Mouse (Mus musculus) hindbrain, embryonic 12.5 days (tissue): Measurements from ENCODE around the gene Asnsd1. TPM values are rescaled to one million over a fixed set of nuclear protein-coding genes. Genes with fewer than 3 reads are reported as not detected.

Experiments
- ATAC-seq: fragments of 200-750 bp; cut with Nextera tagmentation; 2 replicates; pipeline ENCODE4 v1.8.0; 2017; ENCODE audit warnings: moderate TSS enrichment; ENCODE audit not compliant: low FRiP score
- H3K27ac ChIP-seq: fragments of 300-500 bp; sonication (generic); 2 replicates; pipeline ENCODE4 v1.5.1; 2016; ENCODE audit warnings: mild to moderate bottlenecking
- H3K27me3 ChIP-seq: fragments of 300-500 bp; sonication (generic); 2 replicates; pipeline ENCODE4 v1.6.1; 2016; ENCODE audit warnings: mild to moderate bottlenecking
- H3K36me3 ChIP-seq: fragments of 300-500 bp; sonication (generic); 2 replicates; pipeline ENCODE4 v1.6.1; 2016; ENCODE audit warnings: mild to moderate bottlenecking
- H3K4me1 ChIP-seq: fragments of 300-500 bp; sonication (generic); 2 replicates; pipeline ENCODE4 v1.6.1; 2016
- H3K4me2 ChIP-seq: fragments of 300-500 bp; sonication (generic); replicated peaks from 2 replicates; pipeline ENCODE4 v1.6.1; 2016; ENCODE audit warnings: mild to moderate bottlenecking
- H3K4me3 ChIP-seq: fragments of 300-500 bp; sonication (generic); 2 replicates; pipeline ENCODE4 v1.5.1; 2016; ENCODE audit warnings: mild to moderate bottlenecking
- H3K9ac ChIP-seq: fragments of 300-500 bp; sonication (generic); 2 replicates; pipeline ENCODE4 v1.6.1; 2016; ENCODE audit warnings: mild to moderate bottlenecking, moderate library complexity
- H3K9me3 ChIP-seq: fragments of 300-500 bp; sonication (generic); replicated peaks from 2 replicates; pipeline ENCODE4 v1.6.1; 2016; ENCODE audit warnings: mild to moderate bottlenecking
- whole genome bisulfite sequencing: fragments of 180-500 bp; shearing (Covaris S2); methylation state at CpG from one replicate; pipeline ENCODE4 v1.1.7; 2016; 5-methylcytosine and 5-hydroxymethylcytosine counted together
- polyA plus RNA-seq: library from polyadenylated mRNA; unstranded; fragments of >200 nt; fragmentation: Nextera tagmentation; extraction: Ambion mirVana; gene quantifications from 2 replicates; pipeline ENCODE4 v1.2.1, GENCODE M21; 2016

Gene Asnsd1
- polyA plus RNA-seq, 1 experiment from 2014 or later, result 81.3 TPM

DNA sequence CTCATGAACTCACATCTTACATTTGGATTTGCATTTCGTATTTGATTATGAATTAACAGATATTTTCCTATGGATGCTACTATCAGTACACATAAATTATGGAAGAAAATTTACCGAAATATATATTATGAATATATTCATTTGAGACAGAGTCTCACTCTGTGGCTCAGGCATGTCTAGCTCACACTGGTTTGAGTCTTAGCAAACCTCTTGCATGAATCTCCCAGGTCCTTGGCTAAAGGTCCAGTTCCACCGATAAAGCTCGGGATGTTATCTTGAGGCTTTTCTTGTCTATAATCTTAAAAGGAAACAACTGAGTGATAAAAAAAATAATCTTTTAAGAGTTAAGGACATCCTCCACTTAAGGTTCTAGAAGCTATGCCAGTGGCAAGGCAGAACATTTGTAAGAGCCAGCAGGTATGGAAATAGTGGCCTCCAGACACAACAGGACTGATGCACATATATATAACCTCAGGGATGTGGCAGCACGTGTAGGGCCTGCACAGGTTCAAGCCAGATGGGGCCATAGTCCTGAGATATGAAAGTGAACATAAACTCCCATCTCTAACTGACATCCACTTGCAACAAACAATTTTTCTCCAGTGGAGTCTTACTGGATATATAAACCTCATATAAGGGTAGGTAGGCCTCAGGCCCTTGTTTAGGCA lies 27.6 kb downstream of the Asnsd1 start:
- Histone ChIP-seq H3K4me1 (no peaks in the 10 kb centered on the region), H3K36me3 (peaks cover 4% of the 10 kb centered on the region; the same call in 1 of the 2 replicates), H3K4me3 (no peak overlapping the region), H3K27ac (no peak overlapping the region), H3K27me3 (no peaks in the 10 kb centered on the region), H3K4me2 (no peak overlapping the region), H3K9ac (no peak overlapping the region), H3K9me3 (no peaks in the 10 kb centered on the region)
- ATAC-seq, result no peak
- WGBS, result 92% methylated on average over 5 of the region's 5 CpGs

DNA sequence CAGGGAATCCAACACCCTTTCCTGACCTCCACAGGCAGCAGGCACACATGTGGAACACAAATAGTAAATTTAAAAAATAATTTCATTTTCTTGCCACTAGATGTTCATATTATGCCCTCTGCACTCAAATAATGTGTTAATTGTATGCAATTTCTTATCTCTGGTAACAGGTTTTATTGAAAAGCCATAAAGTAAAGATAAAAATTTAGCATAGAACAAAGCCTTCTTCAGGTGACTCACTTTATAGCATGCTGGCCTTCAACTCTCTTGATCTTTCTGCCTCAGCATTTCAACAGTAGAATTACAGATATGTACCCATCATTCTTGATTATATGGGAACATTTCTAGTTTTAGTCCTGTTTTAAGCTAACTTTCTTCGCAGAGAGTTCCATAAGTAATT lies 28.3 kb downstream of the Asnsd1 start:
- ATAC-seq, result no peak
- no peak overlapping the region for H3K9ac ChIP-seq
- H3K4me3 ChIP-seq, result no peak overlapping the region
- no peaks in the 10 kb centered on the region for H3K27me3 ChIP-seq
- peaks cover 4% of the 10 kb centered on the region; the same call in 1 of the 2 replicates for H3K36me3 ChIP-seq
- no peaks in the 10 kb centered on the region for H3K4me1 ChIP-seq
- WGBS, result 100% methylated on average over 1 of the region's 1 CpGs
- H3K9me3 ChIP-seq, result no peaks in the 10 kb centered on the region
- H3K27ac ChIP-seq, result no peak overlapping the region
- H3K4me2 ChIP-seq, result no peak overlapping the region

DNA sequence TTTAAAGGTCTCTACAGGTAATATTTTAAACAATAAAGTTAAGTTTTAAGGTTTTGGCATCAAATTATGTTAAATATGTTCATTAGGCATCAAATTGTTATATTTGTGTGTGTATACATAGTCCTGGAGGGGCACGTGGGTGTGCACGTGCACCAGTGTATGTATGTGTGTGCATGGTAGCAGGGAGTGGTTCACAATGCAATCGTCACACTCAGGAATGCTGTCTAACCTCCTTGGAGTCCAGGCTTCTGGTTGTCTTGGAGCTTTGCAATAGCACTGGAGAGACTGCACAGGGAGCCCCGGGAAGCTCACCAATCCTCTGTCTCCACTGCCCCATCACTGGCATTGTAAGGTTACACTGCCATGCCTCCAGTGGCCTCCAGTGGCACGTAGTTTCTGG lies 29.3 kb downstream of the Asnsd1 start:
- Histone ChIP-seq H3K27me3 (no peaks in the 10 kb centered on the region), H3K27ac (no peak overlapping the region), H3K36me3 (peaks cover 7% of the 10 kb centered on the region; the same call in 1 of the 2 replicates), H3K4me1 (no peaks in the 10 kb centered on the region), H3K4me3 (no peak overlapping the region), H3K4me2 (no peak overlapping the region), H3K9ac (no peak overlapping the region), H3K9me3 (no peaks in the 10 kb centered on the region)
- 97% methylated on average over 5 of the region's 5 CpGs for WGBS
- no peak for ATAC-seq

DNA sequence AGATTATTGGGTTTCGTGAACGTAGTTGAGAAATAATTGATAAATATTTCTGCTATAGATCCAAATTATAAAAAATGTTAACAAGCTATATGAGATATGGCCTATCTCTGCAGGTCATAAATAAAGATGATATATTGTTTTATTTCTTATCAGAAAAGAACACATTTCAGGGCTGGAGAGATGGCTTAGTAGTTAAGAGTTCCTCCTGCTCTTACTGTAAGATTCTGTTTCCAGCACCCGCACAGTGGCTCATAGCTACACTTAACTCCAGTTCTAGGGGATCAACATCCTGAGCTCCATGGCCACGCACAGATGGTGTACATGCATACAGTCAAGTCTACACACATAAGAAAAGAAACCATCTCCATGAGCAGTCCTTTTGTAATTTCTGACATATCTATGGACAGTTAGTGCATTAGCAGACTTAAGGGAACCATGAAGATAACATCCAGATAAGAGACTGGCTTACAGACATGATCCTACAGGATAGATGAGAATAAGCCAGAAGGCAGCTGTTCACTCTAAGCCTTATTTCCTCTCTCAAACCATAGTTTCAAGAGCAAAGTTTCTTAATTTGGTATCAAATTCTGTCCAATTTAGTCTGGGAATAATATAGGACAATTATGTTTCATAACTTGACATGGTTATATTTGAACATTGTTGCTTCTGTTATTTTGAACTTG lies 30.7 kb downstream of the Asnsd1 start:
- Histone ChIP-seq H3K4me1 (no peaks in the 10 kb centered on the region), H3K4me3 (no peak overlapping the region), H3K27ac (no peak overlapping the region), H3K9ac (no peak overlapping the region), H3K27me3 (no peaks in the 10 kb centered on the region), H3K36me3 (peaks cover 13% of the 10 kb centered on the region), H3K9me3 (no peaks in the 10 kb centered on the region), H3K4me2 (no peak overlapping the region)
- ATAC-seq, result no peak
- 96% methylated on average over 4 of the region's 4 CpGs for WGBS

DNA sequence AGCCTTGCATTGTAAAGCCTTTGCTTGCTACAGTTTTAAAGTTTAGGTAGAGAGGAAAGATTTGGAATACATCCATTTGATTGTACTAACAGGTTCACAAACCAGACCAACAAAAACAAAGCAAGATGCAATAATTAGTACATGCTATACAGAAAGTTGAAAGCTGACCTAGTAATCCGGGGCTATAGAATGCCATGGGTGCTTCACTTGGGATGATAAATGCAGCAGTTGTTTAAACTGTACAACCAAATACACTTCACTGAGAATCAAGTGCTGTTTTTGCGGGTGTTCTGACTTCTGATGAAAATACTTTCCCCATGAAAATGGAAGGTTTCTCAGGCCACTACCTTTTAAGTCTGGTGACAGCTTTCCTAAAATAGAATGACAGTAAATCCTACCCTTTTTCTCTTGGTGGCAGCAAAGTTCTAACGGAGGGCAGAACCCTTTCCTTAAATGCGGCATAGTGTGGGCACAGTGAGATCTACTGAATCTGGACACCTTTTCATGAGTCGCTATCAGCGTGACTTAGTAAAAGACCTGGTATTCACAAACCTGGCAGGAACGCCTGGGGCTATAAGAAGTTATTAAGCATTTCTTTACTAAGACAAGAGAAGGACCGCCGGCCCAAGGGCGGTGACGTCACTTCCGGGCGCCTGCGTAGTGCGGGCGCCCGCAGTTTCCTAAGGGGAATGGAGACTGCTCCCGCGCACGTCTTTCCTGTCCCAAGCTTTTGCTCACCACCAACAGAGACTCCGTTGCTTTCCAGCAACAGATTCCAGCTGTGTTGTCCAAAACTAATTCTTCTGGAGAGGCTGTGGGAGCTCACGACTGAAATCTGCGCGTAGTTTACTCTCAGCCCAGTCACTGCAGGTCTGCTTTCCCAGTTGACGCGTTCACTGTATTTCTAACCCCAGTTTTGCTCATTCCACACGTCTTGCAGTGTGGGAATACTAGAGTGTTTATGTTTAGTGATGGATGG lies 39.3 kb downstream of the Asnsd1 start, which contains the start of gene Osgepl1:
Gene Osgepl1 (plus strand): TSS at position 636 of the 979 bp plus-strand sequence.
- whole genome bisulfite sequencing, result 3% methylated on average over 27 of the region's 27 CpGs
- H3K27ac ChIP-seq, result peak within 1 kb of the TSS; percentile 88
- ATAC-seq, result peak; percentile 99

DNA sequence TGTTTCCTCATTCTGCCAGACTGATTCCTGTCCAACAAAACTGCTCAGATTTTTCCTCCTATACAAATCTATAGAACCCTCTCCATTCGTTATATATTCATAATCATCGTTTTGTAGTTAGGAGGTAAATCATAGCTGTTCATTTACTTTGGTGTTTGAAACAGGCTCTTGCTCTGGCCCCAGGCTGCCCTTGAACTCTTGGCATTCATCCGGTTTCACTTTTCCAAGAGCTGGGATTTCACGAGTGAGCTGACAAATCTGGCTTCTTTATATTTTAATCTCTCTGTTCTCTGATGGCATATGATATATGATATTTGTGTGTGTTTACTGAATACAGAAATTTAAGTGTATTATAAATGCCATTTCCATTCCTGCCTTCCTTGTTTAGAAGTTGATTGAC lies 52.0 kb downstream of the Asnsd1 start:
- ATAC-seq, result no peak
- Histone ChIP-seq H3K9me3 (no peaks in the 10 kb centered on the region), H3K27me3 (no peaks in the 10 kb centered on the region), H3K4me2 (no peak overlapping the region), H3K9ac (no peak overlapping the region), H3K27ac (no peak overlapping the region), H3K4me3 (no peak overlapping the region), H3K4me1 (peaks cover 8% of the 10 kb centered on the region), H3K36me3 (0 out of 2 replicates have a peak, but pooled peaks cover 7% of the 10 kb centered on the region)
- 88% methylated on average over 4 of the region's 4 CpGs for WGBS

More for the DNA sequence above, 39.3 kb downstream of the Asnsd1 start, which contains the start of gene Osgepl1:
- Histone ChIP-seq H3K9me3 (no peaks in the 10 kb centered on the region), H3K9ac (peak within 1 kb of the TSS; percentile 74), H3K4me2 (peak within 1 kb of the TSS; percentile 69), H3K27me3 (no peaks in the 10 kb centered on the region), H3K4me3 (peak within 1 kb of the TSS; percentile 65), H3K4me1 (no peaks in the 10 kb centered on the region), H3K36me3 (peaks cover 9% of the 10 kb centered on the region)

DNA sequence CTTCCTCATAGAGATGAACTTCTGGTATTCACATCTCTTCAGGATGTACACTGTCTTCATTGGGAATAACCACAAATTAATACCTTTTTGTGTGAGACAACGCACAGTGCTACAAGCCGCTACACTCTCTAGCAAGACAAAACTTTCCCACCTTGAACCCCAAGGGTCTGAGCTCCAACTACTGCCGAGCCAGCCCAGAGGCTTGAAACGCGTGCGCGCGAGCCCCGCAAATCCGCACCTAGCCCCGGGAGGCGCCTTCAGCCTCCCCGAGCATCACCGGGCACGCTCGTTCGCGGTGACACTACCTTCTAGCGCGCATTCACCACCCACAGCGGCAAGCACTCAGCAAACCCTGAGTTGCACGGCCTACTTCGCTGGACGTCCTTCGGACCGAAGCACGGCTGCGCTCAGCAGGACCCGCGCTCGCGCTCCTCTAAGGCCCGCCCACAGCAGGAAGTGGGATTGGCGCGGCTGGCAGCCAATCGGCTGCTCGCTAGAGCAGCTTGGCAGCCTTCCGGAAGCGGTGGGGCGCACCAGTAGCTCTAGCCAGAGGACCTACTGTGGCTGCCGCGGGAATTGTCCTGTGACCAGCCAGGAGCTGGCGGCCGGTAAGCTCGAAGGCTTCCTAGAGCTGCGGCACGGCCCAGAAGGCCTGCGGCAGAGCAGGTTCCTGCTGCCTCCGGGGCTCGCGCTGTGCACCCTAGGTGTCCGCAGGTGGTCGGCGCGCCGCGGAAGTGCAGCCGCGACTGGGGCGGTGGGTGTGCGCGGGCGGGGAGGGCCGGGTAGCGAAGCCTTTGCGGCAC lies 55.8 kb downstream of the Asnsd1 start, which contains the start of the genes Pms1, Ormdl1 and Gm28778:
Gene Pms1 (minus strand): TSS at position 438 of the 803 bp plus-strand sequence.
Gene Ormdl1 (plus strand): TSS at position 515 of the 803 bp plus-strand sequence.
Gene Gm28778 (plus strand): TSS at position 531 of the 803 bp plus-strand sequence.
- Histone ChIP-seq H3K4me1 (peaks cover 8% of the 10 kb centered on the region), H3K36me3 (0 out of 2 replicates have a peak, but pooled peaks cover 7% of the 10 kb centered on the region), H3K27ac (peak within 1 kb of the TSS; percentile 86), H3K4me3 (peak within 1 kb of the TSS; percentile 84), H3K9ac (peak within 1 kb of the TSS; percentile 79), H3K4me2 (peak within 1 kb of the TSS; percentile 63), H3K9me3 (no peaks in the 10 kb centered on the region), H3K27me3 (no peaks in the 10 kb centered on the region)
- 1% methylated on average over 58 of the region's 66 CpGs for WGBS
- peak; percentile 100 for ATAC-seq

Other genes with a start within 250 kb of the Asnsd1 start
- gene 1700019A02Rik, start 165.1 kb downstream of the Asnsd1 start, polyA plus RNA-seq, result not detected in 2 replicates
- 17.6 and 19.1 TPM in 2 replicates for gene Pms1, start 55.7 kb downstream of the Asnsd1 start, polyA plus RNA-seq
- gene Ormdl1, start 55.7 kb downstream of the Asnsd1 start, polyA plus RNA-seq, result 60.9 and 65.5 TPM in 2 replicates
- not detected in 2 replicates for gene Gm28778, start 55.6 kb downstream of the Asnsd1 start, polyA plus RNA-seq
- gene Osgepl1, start 39.1 kb downstream of the Asnsd1 start, polyA plus RNA-seq, result 23.5 and 25.9 TPM in 2 replicates
- gene Asdurf, start 133 bp downstream of the Asnsd1 start, polyA plus RNA-seq, result 9.6 TPM in 1 of 2 replicates, not detected in the other
- gene Gm28551, start 85 bp downstream of the Asnsd1 start, polyA plus RNA-seq, result 1.4 and 2.1 TPM in 2 replicates